In the genomic region with DNA sequence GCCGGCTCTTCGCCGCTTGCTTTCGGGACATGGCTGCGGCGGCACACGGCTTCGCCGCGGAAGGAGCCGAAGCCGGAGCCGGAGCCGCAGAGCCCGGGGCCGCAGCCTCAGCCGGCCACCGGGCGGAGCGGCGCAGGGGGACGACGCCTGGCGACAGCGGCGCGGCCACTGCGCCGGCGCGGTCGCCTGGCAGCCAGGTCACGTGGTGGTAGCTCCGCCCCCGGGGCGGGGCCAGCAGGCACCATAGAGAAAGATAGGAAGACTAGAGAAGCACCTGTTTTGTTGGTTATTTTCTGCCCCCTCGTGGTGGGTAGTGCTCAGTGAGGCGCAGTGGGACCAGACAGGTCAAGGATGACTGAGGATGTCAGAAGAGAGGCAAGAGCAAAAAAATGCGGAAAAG, we compare ENCODE assay signal across 7 mouse cellular contexts. TPM values are rescaled to one million over a fixed set of nuclear protein-coding genes. Genes with fewer than 3 reads are reported as not detected.
DNase-seq lines count a peak whose midpoint lies in the region; ATAC-seq lines count a peak whose summit lies in the region.

A gene (minus strand): TSS at position 149 of the 400 bp plus-strand sequence.

- peaks cover 9% of the 10 kb centered on the region for H3K4me1 ChIP-seq in intestine, embryonic 15.5 days (replicated peaks)
- peaks cover 19% of the 10 kb centered on the region for H3K4me1 ChIP-seq in midbrain, embryonic 10.5 days

- H3K4me3 ChIP-seq in intestine, embryonic 15.5 days (replicated peaks), result peak within 1 kb of the TSS; percentile 81
- peak within 1 kb of the TSS; percentile 97 for H3K4me3 ChIP-seq in midbrain, embryonic 10.5 days

- DNase-seq in adrenal gland, adult 2 months, result peak; percentile 97
- DNase-seq in embryo, embryonic 11.5 days (ENCODE audit: low read depth, low spot score), result peak; percentile 92
- DNase-seq in gastrocnemius, postnatal 36 days, result peak; percentile 93
- DNase-seq in left cerebral cortex, postnatal 25 days (ENCODE audit: low spot score in 2 of 2), result peak; percentile 95 to 97
- DNase-seq in midbrain, embryonic 10.5 days (ENCODE audit: low spot score), result peak; percentile 95
- DNase-seq in right cerebral cortex, postnatal 4 days, result peak; percentile 91

- peak within 1 kb of the TSS; percentile 82 for H3K9ac ChIP-seq in intestine, embryonic 15.5 days

- H3K27me3 ChIP-seq in intestine, embryonic 15.5 days (replicated peaks), result no peaks in the 10 kb centered on the region
- H3K27me3 ChIP-seq in midbrain, embryonic 10.5 days (ENCODE audit: low read depth, poor library complexity, severe bottlenecking), result no peaks in the 10 kb centered on the region

- no peaks in the 10 kb centered on the region for H3K36me3 ChIP-seq in intestine, embryonic 15.5 days
- peaks cover 12% of the 10 kb centered on the region for H3K36me3 ChIP-seq in midbrain, embryonic 10.5 days

- ATAC-seq in intestine, embryonic 15.5 days, result peak; percentile 96

- H3K4me2 ChIP-seq in intestine, embryonic 15.5 days (replicated peaks), result peak within 1 kb of the TSS; percentile 88

- peak within 1 kb of the TSS; percentile 29; the same call in 1 of the 2 replicates for H3K27ac ChIP-seq in intestine, embryonic 15.5 days
- peak within 1 kb of the TSS; percentile 88 for H3K27ac ChIP-seq in midbrain, embryonic 10.5 days (replicated peaks)

- WGBS in intestine, embryonic 15.5 days, result under 1% methylated on average over 39 of the region's 39 CpGs
- 2% methylated on average over 39 of the region's 39 CpGs for WGBS in midbrain, embryonic 10.5 days

- H3K9me3 ChIP-seq in intestine, embryonic 15.5 days, result no peaks in the 10 kb centered on the region
- no peaks in the 10 kb centered on the region for H3K9me3 ChIP-seq in midbrain, embryonic 10.5 days (replicated peaks)

- intact Hi-C loops in gastrocnemius, postnatal 36 days (cut with DNase I), result no loop called here
- intact Hi-C loops in left cerebral cortex, postnatal 25 days (cut with DNase I), result no loop called here

RNA-seq across cellular contexts. Expression of the gene that starts here (rescaled TPM):
- total RNA-seq in adrenal gland, adult 2 months (2021), result 10 to 100 TPM in 1 of 2 experiments, 1 to 10 TPM in 1; 9.8 to 11.3 TPM
- 5.6 TPM in 2 replicates for polyA plus RNA-seq in adrenal gland, adult 2 months (2012; rRNA removed)
- 10 to 100 TPM; 12.3 to 13.4 TPM for total RNA-seq in gastrocnemius, postnatal 36 days (2021)
- polyA plus RNA-seq in intestine, embryonic 15.5 days (2015; fragmentation: Nextera tagmentation; extraction: Ambion mirVana), result 4.5 and 6.2 TPM in 2 replicates
- total RNA-seq in left cerebral cortex, postnatal 25 days (2021), result 10 to 100 TPM; 19.2 to 21.6 TPM
- 2.1 and 3.0 TPM in 2 replicates for polyA plus RNA-seq in midbrain, embryonic 10.5 days (2016; fragmentation: Nextera tagmentation; extraction: Ambion mirVana)

Comparison
In these comparisons a context has a peak if more than half of its experiments do, and no peak if none do; other contexts are left out.
1. Peak in every context shown above with its lines: DNase-seq, ATAC-seq, H3K4me3 ChIP-seq and H3K27ac ChIP-seq.